Mouse (Mus musculus): ENCODE measurements around the gene Tiam1.
A peak's percentile ranks its signal among the peaks of the same experiment; 100 is the strongest.

Tiam1 gene

GRCm38 (mm10) chr16:89799772-89800171 lies 343.8 kb downstream of the Tiam1 start:
- DNase-seq (ENCODE audit: low read depth, low spot score), result no peak

DNA sequence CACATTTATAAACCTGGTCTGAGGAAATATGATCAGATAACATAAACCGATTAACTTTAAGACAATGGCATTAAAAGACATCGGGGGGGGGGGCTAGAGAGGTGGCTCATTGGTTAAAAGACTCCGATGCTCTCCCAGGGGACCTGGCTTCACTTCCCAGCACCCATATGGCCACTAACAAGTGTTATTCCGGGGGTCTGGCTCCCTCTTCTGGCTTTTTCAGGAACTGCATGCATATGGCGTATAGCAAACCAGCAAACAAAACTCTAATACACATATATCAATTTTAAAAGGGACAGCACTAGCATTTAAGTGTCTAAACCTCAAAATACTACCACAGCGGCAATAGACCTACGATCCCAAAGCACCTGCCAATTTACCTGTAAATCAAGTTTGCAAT lies 347.0 kb downstream of the Tiam1 start:
- peak; percentile 50 for DNase-seq (ENCODE audit: low read depth, low spot score)

GRCm38 (mm10) chr16:89789792-89790434 lies 353.7 kb downstream of the Tiam1 start:
- no peak for DNase-seq (ENCODE audit: low read depth, low spot score)

GRCm38 (mm10) chr16:89785795-89786194 lies 357.8 kb downstream of the Tiam1 start:
- no peak for DNase-seq (ENCODE audit: low read depth, low spot score)

DNA sequence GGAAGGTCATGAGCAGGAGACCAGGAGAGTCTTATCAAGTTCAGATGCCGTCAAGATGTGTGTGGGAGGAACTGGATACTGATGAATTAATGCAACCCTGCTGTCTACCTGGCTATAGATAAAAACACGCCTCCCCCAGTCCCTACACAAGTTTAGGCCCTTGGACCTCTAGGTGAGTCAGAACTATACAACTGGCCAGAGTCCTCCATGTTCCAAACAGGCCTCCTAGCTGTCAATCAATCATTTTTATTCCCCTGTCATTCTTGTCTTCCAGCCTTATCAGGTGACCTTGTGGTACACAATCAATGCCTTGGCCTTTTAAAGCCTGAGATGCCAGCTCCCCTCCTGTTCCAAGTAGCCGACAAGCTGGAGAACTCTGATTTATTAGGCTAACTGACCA lies 363.9 kb downstream of the Tiam1 start:
- DNase-seq (ENCODE audit: low read depth, low spot score), result no peak

DNA sequence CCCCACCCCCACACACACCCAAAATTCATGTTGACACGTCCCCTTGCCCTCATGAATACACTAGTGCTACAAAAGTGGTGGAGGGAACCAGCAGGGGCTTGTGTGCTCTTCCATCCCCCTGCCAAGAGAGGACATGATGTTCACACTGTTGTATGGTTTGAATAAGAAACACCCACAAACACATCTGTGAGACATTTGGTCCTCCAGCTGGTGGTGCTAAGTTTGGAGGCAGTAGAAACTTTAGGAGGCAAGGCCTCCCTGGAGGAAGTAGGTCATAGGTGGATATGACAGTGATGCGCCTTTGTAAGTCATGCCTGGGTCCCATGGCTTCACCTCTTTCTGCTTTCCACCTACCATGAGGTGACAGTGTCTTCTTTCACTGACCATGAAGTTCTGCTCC lies 366.1 kb downstream of the Tiam1 start:
- no peak for DNase-seq (ENCODE audit: low read depth, low spot score)

GRCm38 (mm10) chr16:89774553-89774913 lies 369.0 kb downstream of the Tiam1 start:
- no peak for DNase-seq (ENCODE audit: low read depth, low spot score)

DNA sequence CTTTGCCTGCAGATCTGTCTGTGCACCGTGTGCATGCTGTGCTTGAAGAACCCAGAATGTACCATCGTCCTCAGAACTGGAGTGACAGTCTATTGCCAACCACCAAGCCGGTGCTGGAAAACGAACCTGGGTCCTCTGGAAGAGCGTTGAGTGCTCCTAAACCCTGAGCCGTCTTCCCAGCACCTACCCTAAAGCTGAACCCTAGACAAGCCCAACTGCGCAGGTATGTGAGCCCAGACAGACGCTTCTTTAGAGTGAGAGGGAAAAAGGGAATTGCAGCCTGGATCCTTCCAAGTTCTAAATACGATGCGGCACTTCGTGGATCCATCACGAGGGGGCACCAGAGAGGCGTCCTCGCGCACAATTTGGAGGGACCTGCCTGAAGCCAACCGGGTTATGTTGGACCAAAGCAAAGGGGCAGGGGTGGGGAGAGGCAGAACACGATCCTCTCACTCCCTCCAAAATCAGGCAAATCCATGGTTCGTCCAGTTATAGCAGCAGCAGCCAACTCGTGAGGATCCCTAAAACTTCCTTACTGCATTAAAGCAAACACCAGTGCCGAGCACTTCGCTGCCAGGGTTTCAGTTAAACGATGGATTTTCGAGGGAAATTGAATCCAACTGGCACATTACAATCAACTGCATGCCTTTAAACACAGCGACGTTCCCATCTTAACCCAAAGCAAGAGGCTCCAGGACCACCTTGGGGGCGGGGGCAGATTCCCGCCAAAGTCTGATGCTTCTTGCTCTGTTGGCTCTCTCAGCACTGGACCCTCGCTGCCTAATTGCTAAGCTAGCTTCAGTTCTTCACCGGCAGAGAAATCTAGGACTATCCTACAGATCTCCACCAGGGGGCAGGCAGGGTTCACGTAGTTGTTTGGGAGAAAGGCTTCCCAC lies 369.7 kb downstream of the Tiam1 start:
- DNase-seq (ENCODE audit: low read depth, low spot score), result peak; percentile 89

DNA sequence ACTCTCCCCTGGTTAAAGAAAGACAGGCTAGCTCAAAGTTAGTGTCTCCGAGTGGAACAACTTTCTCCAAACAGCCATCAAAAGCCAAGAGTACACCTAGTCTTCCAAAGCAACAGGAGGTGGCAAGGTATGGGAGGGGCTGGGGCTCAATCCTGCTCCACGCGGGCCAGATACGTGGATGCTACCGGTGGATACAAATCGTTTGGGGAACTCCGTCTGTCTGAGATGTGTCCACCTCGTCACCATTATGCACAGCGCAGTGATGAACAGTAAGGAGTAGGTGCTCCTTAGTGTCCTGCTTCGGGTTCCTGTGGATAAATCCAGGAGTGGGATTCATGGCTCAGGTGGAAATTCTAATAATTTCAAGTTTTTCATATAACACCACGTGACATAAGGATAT lies 377.6 kb downstream of the Tiam1 start:
- no peak for DNase-seq (ENCODE audit: low read depth, low spot score)

DNA sequence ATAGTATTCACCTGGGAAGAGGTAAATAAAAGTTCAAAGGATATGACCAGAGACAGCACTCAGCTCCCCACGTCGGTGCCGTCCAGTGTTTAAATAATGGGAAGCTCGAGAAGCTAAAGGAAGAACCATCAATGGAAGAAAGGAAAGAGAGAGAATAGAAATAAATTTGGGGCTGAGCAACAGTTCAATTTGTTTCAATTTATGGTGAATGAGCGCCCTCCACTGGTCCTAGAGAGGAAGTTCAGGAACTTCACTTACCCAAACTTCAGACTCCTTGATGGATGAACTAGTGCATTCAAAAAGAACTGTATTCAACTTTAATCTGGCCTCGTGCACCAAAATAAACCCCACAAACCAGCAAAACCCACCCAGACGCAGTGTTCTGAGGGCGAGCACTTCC lies 378.1 kb downstream of the Tiam1 start:
- DNase-seq (ENCODE audit: low read depth, low spot score), result peak; percentile 15

DNA sequence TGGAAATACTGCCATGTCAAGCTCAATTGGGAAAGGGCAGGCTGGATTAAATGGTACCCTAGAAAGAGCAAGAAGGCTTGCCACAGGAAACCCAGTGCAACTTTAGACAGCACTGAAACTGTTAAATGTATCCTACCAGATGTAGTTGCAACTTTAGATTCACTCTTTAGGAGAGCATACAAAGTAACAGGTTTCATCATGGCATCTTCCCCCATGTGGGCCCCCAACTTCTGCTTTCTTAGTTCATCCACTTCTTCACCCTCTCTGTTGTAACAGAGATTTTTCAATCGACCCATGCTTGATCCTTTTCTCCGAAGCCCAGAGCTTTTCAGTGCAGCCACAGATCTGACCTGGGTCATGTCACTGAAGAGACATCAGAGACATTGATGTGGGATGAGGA lies 379.8 kb downstream of the Tiam1 start:
- DNase-seq (ENCODE audit: low read depth, low spot score), result no peak

DNA sequence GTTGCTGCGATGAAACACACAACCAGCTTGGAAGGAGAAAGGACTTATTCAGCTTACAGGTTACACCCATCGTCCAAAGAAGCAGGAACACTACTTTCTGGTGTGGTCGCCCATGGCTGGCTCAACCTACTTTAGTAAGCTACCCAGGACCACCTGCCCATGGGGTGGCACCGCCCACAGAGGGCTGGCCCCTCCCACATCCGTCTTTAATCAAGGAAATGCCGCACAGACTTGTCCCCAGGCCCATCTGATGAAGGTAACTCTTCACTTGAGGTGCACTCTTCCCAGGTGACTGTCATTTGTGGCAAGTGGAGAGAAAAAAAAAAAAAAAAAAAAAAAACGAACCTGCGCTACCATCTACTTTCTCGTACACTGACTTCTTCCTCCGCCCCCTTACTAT lies 381.0 kb downstream of the Tiam1 start:
- DNase-seq (ENCODE audit: low read depth, low spot score), result no peak

- DNase-seq (ENCODE audit: low read depth, low spot score), result no peak
Observed at GRCm38 (mm10) chr16:89762096-89762495, 381.5 kb downstream of the Tiam1 start.

GRCm38 (mm10) chr16:89757384-89757783 lies 386.2 kb downstream of the Tiam1 start:
- DNase-seq (ENCODE audit: low read depth, low spot score), result no peak

DNA sequence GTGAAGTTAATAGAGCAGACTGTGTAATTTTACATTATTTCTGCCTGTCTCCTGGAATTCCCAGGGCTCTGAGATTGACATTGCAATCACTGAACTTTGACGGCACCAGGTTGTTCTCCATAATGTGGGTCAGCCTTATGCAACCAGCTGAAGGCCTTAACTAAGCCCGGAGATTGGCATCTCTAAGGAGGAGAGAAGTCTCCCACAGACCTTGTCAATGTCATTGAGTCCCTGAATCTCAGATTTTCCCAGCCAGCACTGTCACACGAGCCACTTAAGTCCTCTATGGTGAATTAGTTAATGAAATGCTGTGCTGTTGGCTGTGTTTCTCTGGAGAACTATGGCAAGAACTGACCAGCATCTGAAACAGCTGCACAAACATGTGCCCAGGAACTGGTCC lies 388.9 kb downstream of the Tiam1 start:
- no peak for DNase-seq (ENCODE audit: low read depth, low spot score)

DNA sequence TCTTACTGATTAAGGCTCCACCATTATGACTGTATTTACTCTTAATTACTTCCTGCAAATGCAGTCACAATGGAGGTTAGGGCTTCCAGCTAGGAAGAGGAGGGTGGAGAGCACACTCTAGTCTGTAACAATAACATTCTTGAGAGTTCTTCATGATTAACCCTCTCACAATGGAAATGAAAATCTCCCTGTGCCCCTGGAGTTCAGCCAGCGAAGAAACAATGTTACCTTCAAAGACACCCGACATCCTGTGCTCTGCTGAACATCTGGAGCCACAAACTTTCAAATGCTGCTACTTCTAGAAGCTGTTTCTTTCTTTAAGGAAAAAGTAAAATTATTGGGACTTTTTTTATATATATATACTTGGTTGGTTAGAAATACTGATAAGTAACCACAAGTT lies 395.7 kb downstream of the Tiam1 start:
- DNase-seq (ENCODE audit: low read depth, low spot score), result no peak

DNA sequence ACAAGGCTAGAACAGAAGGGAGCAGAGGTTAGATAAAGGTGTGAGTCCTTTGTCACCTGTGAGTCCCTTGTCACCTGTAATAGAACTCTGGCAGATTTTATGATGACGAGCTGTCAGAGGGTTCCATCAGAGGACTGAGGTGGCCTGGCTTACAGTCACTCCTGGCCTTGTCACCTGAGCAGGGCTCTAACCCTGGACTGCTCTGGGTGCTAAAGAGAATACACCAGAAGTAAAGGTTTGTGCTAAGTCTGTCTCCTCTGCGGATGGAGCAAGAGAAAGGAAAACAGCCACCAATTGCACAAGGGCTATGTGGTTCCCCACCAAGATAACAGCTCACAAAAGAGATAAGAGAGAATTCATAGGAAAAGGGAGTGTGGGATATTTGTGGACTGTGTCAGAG lies 404.0 kb downstream of the Tiam1 start:
- no peak for DNase-seq (ENCODE audit: low read depth, low spot score)

- no peak for DNase-seq (ENCODE audit: low read depth, low spot score)
Observed at GRCm38 (mm10) chr16:89738963-89739362, 404.6 kb downstream of the Tiam1 start.
